Mouse (Mus musculus): ENCODE results near the gene Slc15a5.
"Not testable (repeated sequence)": the region's sequence is repeated elsewhere in the genome, so short reads cannot be mapped to it uniquely, and the experiment has no call there.

The Slc15a5 gene

GRCm38 (mm10) chr6:138079816-138080215 lies at the start of gene Slc15a5:
TSS of gene Slc15a5 (minus strand) at chr6:138079916.
- no peak for DNase-seq (ENCODE audit: low read depth, low spot score)

GRCm38 (mm10) chr6:138128392-138129335 lies 48.9 kb upstream of the Slc15a5 start:
- DNase-seq (ENCODE audit: low read depth, low spot score): peak; percentile 55

- DNase-seq (ENCODE audit: low read depth, low spot score): no peak
Observed at GRCm38 (mm10) chr6:138117496-138117895, 37.8 kb upstream of the Slc15a5 start.

- DNase-seq (ENCODE audit: low read depth, low spot score): no peak
Observed at GRCm38 (mm10) chr6:138104559-138104958, 24.8 kb upstream of the Slc15a5 start.

- DNase-seq (ENCODE audit: low read depth, low spot score): no peak
Observed at GRCm38 (mm10) chr6:138102940-138103339, 23.2 kb upstream of the Slc15a5 start.

GRCm38 (mm10) chr6:138101843-138102242 lies 22.1 kb upstream of the Slc15a5 start:
- DNase-seq (ENCODE audit: low read depth, low spot score): no peak

- no peak for DNase-seq (ENCODE audit: low read depth, low spot score)
Observed at GRCm38 (mm10) chr6:138099646-138100045, 19.9 kb upstream of the Slc15a5 start.

- no peak for DNase-seq (ENCODE audit: low read depth, low spot score)
Observed at GRCm38 (mm10) chr6:138095060-138095459, 15.3 kb upstream of the Slc15a5 start.

- no peak for DNase-seq (ENCODE audit: low read depth, low spot score)
Observed at GRCm38 (mm10) chr6:138092432-138092831, 12.7 kb upstream of the Slc15a5 start.

- DNase-seq (ENCODE audit: low read depth, low spot score): no peak
Observed at GRCm38 (mm10) chr6:138089084-138089483, 9.4 kb upstream of the Slc15a5 start.

GRCm38 (mm10) chr6:138086421-138086820 lies 6.7 kb upstream of the Slc15a5 start:
- DNase-seq (ENCODE audit: low read depth, low spot score): not testable (repeated sequence)

- DNase-seq (ENCODE audit: low read depth, low spot score): no peak
Observed at GRCm38 (mm10) chr6:138080778-138081549, 1.2 kb upstream of the Slc15a5 start.

GRCm38 (mm10) chr6:138077681-138078439 lies 1.9 kb downstream of the Slc15a5 start:
- DNase-seq (ENCODE audit: low read depth, low spot score): no peak

GRCm38 (mm10) chr6:138075723-138076122 lies 4.0 kb downstream of the Slc15a5 start:
- no peak for DNase-seq (ENCODE audit: low read depth, low spot score)

GRCm38 (mm10) chr6:138073540-138073939 lies 6.2 kb downstream of the Slc15a5 start:
- DNase-seq (ENCODE audit: low read depth, low spot score): no peak

GRCm38 (mm10) chr6:138072963-138073339 lies 6.8 kb downstream of the Slc15a5 start:
- no peak for DNase-seq (ENCODE audit: low read depth, low spot score)

- no peak for DNase-seq (ENCODE audit: low read depth, low spot score)
Observed at GRCm38 (mm10) chr6:138072110-138072962, 7.4 kb downstream of the Slc15a5 start.

GRCm38 (mm10) chr6:138071505-138072107 lies 8.1 kb downstream of the Slc15a5 start:
- DNase-seq (ENCODE audit: low read depth, low spot score): no peak

- DNase-seq (ENCODE audit: low read depth, low spot score): peak; percentile 10
Observed at GRCm38 (mm10) chr6:138070720-138071504, 8.8 kb downstream of the Slc15a5 start.

- peak; percentile 63 for DNase-seq (ENCODE audit: low read depth, low spot score)
Observed at GRCm38 (mm10) chr6:138069921-138070320, 9.8 kb downstream of the Slc15a5 start.

Measured in brain, adult 2 months (tissue).